In genomic region chr13:20305621-20306020, GRCm38 (mm10) we compare ENCODE assay signal across 23 mouse cellular contexts.
DNase-seq lines count a peak whose midpoint lies in the region; ATAC-seq lines count a peak whose summit lies in the region.
"Had no signal": no experiment of that assay in that cellular context is flagged by ENCODE, and none has a peak within 500 bp of the region (broad histone marks: within the 10 kb centered on the region; RNA-seq: fewer than 3 reads in every experiment).

No protein-coding gene starts in this region.

- DNase-seq in adipocyte (ENCODE audit: low spot score): peak; percentile 52
- peak; percentile 27 for DNase-seq in gastrocnemius, postnatal 14 days
- no peak for DNase-seq in cerebellum, adult 18-20 months
- no peak for DNase-seq in ovary, postnatal 14 days (ENCODE audit: low spot score)
- DNase-seq: adrenal gland, adult 2 months; cerebellum, adult 8-10 months; cerebellum, postnatal 36 days; kidney, adult 9 months; kidney, postnatal 14 days; liver, postnatal 0 days; right cerebral cortex, postnatal 4 days; thymus, postnatal 36 days had no signal

- H3K9me3 ChIP-seq in megakaryocyte, embryonic 14.5 days: no peaks in the 10 kb centered on the region
- H3K9me3 ChIP-seq: heart, embryonic 10.5 days; hindbrain, embryonic 10.5 days; intestine, embryonic 15.5 days; midbrain, embryonic 13.5 days; neural tube, embryonic 13.5 days; stomach, embryonic 15.5 days had no signal

- H3K4me1 ChIP-seq in megakaryocyte, embryonic 14.5 days: peaks cover 27% of the 10 kb centered on the region
- H3K4me1 ChIP-seq: intestine, embryonic 15.5 days; neural tube, embryonic 13.5 days; stomach, embryonic 15.5 days had no signal

- no peak for ATAC-seq in megakaryocyte, adult 5-6 weeks (ENCODE audit: poor library complexity, severe bottlenecking)
- ATAC-seq in megakaryocyte-erythroid progenitor cell, adult 5-6 weeks (replicated peaks; ENCODE audit: low FRiP score, low TSS enrichment, poor library complexity, severe bottlenecking): no peak
- ATAC-seq: hindbrain, embryonic 16.5 days; intestine, embryonic 15.5 days; liver, postnatal 0 days; midbrain, embryonic 13.5 days; Patski had no signal

- no peaks in the 10 kb centered on the region for H3K36me3 ChIP-seq in megakaryocyte, embryonic 14.5 days (replicated peaks; ENCODE audit: low read length)
- H3K36me3 ChIP-seq: heart, embryonic 10.5 days; hindbrain, embryonic 10.5 days; intestine, embryonic 15.5 days; midbrain, embryonic 13.5 days; neural tube, embryonic 13.5 days; stomach, embryonic 15.5 days had no signal

- no peaks in the 10 kb centered on the region for H3K27me3 ChIP-seq in megakaryocyte, embryonic 14.5 days (replicated peaks)
- H3K27me3 ChIP-seq: intestine, embryonic 15.5 days; midbrain, embryonic 13.5 days; neural tube, embryonic 13.5 days; Patski; stomach, embryonic 15.5 days had no signal

- H3K4me3 ChIP-seq in megakaryocyte, embryonic 14.5 days (replicated peaks): peak overlapping the region; percentile 7
- H3K4me3 ChIP-seq: heart, embryonic 10.5 days; hindbrain, embryonic 10.5 days; intestine, embryonic 15.5 days; midbrain, embryonic 13.5 days; neural tube, embryonic 13.5 days; stomach, embryonic 15.5 days had no signal

- intact Hi-C loops in gastrocnemius, postnatal 14 days (cut with DNase I; ENCODE audit: low total_unique reads): no loop called here

Comparison
In these comparisons a context has a peak if more than half of its experiments do, and no peak if none do; other contexts are left out.
1. DNase-seq: peak in adipocyte (single experiment) and gastrocnemius, postnatal 14 days (single experiment); none in cerebellum, adult 18-20 months (0 of 2) and ovary, postnatal 14 days (single experiment).